Mouse (Mus musculus) cerebellum, adult 2 months (tissue): ENCODE data around the gene Rasgef1c. TPM values are rescaled to one million over a fixed set of nuclear protein-coding genes. Genes with fewer than 3 reads are reported as not detected.

ENCODE experiments used
- DNase-seq, 2 experiments: peaks; one replicate each; pipeline ENCODE4 v3.0.0; 2021
- H3K27ac ChIP-seq: fragments of 200-500 bp; 2 replicates; pipeline ENCODE4 v1.5.1; 2012; ENCODE audit warnings: low read length, control low read depth, inconsistent platforms; ENCODE audit not compliant: insufficient read depth
- H3K27me3 ChIP-seq: fragments of 200-500 bp; 2 replicates; pipeline ENCODE4 v1.6.1; 2012; ENCODE audit warnings: inconsistent platforms, mild to moderate bottlenecking, low read length, moderate library complexity; ENCODE audit not compliant: control insufficient read depth, insufficient read depth
- H3K4me1 ChIP-seq: fragments of 200-500 bp; 2 replicates; pipeline ENCODE4 v1.6.1; 2011; ENCODE audit warnings: low read length; ENCODE audit not compliant: control insufficient read depth, insufficient read depth
- H3K4me3 ChIP-seq: fragments of 200-500 bp; replicated peaks from 2 replicates; pipeline ENCODE3; 2011; ENCODE audit warnings: mild to moderate bottlenecking, low read depth, low read length, control low read depth; ENCODE audit not compliant: insufficient read depth
- CTCF ChIP-seq: fragments of 200-500 bp; IDR thresholded peaks from 2 replicates; pipeline ENCODE4 v1.5.1; 2011; ENCODE audit warnings: low read depth, mild to moderate bottlenecking, control low read depth, low read length, moderate library complexity, borderline replicate concordance; ENCODE audit not compliant: insufficient read depth
- POLR2A ChIP-seq: fragments of 200-500 bp; IDR thresholded peaks from 2 replicates; pipeline ENCODE4 v1.6.1; 2011; ENCODE audit warnings: low read length, control low read depth, borderline replicate concordance; ENCODE audit not compliant: insufficient read depth
- WGBS: fragments of 180-500 bp; shearing (Covaris S2); methylation state at CpG from one replicate; pipeline ENCODE4 v1.1.7; 2018; 5-methylcytosine and 5-hydroxymethylcytosine counted together
- polyA plus RNA-seq: library from polyadenylated mRNA; depleted of rRNA; stranded (reverse); fragments of >200 nt; gene quantifications from 2 replicates; pipeline ENCODE4 v1.2.3, GENCODE M21; 2012

Rasgef1c gene
- polyA plus RNA-seq, 1 experiment: 6.8 TPM

DNA sequence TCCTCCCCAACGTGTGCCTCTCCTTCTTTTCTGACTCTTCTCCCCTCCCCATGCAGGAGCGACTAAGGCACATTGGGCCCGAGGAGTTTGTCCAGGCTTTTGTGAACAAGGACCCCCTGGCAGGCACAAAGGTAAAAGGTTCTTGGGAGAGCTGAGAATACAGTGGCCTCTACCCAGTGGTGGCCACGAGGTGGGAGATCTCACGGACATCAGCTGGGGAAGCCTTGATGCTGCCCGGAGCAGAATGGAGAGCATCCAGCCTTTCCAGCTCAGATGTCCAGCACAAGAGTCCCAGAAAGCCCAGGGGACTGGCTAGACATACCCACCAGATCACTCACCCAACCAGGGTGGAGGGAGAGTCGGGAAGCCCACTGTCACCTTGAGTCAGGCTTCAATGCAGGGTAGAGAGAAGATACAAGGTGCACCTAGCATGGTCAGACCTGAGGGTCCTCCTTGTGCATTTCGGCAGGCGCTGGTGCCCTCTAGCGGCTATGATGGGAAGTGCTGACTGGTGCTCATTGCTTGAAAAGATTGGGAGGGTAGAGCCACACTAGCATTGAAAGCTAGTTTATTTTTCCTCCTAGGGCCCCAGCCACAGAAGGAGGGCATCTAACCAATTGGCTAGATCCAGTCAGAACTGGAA, 59.6 kb downstream of the Rasgef1c start:
- peak; percentile 48 to 70 for DNase-seq
- Histone ChIP-seq H3K27ac (no peak overlapping the region), H3K4me3 (no peak overlapping the region), H3K4me1 (no peaks in the 10 kb centered on the region), H3K27me3 (no peaks in the 10 kb centered on the region)
- 25% methylated on average over 10 of the region's 10 CpGs for WGBS
- TF ChIP-seq POLR2A: no peak
- peak; percentile 92 for TF ChIP-seq CTCF

DNA sequence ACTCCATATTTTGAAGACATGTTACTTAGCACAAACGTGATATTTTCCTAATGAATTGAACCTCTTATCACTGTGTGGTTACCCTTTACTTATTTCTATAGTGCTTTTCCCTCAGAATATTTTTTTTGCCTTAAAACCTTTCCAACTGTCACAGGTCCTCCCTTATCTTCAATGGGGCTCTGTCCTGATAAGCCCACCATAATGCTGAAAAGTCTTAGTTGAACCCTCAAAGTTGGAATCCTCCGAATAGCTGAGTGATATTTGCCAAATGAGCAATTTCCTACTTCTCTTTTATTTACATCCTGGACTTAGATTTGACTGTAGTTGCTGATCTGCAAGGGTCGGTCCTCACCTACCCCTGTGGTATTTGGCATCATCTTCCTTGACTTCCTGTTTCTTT, 63.7 kb downstream of the Rasgef1c start:
- no peaks in the 10 kb centered on the region for H3K4me1 ChIP-seq
- TF ChIP-seq POLR2A (no peak), CTCF (no peak)
- DNase-seq: no peak
- 87% methylated on average over 3 of the region's 3 CpGs for WGBS
- H3K4me3 ChIP-seq: no peak overlapping the region
- H3K27ac ChIP-seq: no peak overlapping the region
- no peaks in the 10 kb centered on the region for H3K27me3 ChIP-seq

DNA sequence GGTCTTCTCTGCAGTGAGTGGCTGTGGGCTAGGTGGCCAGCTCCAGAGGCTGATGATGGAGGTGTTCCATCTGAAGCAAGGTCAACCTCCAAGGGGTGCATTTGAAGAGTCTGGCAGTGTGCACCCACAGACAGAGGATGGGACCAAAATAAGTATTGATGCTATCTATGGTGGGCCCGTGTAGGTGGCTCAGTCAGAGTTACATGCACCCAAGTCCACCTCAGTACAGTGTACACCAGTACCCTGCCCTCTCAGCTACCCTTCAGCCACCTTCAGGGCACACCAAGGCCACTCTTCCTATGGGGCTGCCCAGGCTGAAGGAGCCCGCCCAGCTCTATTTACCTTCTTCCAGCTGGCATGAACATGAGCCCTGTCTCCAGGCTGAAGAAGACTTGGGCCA, 68.1 kb downstream of the Rasgef1c start:
- no peak for DNase-seq

DNA sequence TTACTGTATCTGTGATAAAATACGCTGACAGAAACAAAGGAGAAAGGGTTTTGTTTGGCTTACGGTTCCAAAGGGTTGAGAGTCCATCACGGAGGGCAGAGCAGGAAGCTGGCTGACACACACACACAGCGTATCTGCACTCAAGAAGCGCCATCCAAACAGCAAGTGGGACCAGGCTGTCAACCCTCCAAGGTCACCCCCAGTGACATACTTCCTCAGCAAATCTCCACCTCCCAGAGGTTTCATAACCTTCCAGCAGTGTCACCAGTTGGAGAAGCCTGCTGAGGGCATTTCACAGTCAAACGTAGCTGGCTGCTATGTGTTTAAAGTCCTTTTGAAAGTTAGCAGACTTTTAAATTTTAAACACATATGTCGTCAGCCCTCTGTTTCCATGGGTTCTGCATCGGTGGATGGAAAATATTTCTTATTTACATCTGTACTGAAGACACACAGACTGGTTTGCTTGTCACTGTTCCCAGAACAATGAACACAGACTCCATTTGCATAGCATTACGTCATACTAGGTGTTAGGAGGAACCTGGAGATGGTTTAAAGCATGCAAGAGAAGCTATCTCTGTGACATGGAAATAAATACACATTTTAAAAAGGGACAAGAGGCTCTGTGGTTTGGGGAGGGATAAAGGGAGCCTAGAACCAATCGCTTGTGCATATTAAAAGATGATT, 72.2 kb downstream of the Rasgef1c start:
- Histone ChIP-seq H3K27ac (no peak overlapping the region), H3K4me1 (no peaks in the 10 kb centered on the region), H3K4me3 (no peak overlapping the region), H3K27me3 (no peaks in the 10 kb centered on the region; the same call in 1 of the 2 replicates)
- TF ChIP-seq POLR2A (no peak), CTCF (no peak)
- no peak for DNase-seq
- WGBS: 84% methylated on average over 10 of the region's 10 CpGs

More for the DNA sequence above, 68.1 kb downstream of the Rasgef1c start:
- H3K4me1 ChIP-seq: no peaks in the 10 kb centered on the region
- no peak overlapping the region for H3K4me3 ChIP-seq
- WGBS: 76% methylated on average over 2 of the region's 2 CpGs
- H3K27me3 ChIP-seq: no peaks in the 10 kb centered on the region; the same call in 1 of the 2 replicates
- no peak overlapping the region for H3K27ac ChIP-seq
- TF ChIP-seq CTCF: no peak
- TF ChIP-seq POLR2A: no peak

DNA sequence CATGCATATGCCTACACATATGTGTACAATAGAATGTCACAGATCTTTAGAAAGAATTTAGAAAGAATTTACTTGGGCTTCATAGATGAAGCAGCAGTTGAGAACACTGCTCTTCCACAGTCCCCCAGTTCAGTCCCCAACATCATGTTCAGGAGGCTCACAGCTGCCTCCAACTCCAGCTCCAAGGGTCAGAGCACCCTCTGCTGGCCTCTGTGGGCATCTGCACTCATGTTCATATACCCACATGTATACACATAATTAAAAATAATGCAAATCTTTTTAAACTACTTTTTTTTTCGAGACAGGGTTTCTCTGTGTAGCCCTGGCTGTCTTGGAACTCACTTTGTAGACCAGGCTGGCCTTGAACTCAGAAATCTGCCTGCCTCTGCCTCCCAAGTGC, 73.0 kb downstream of the Rasgef1c start:
- no peak for DNase-seq
- TF ChIP-seq POLR2A (no peak), CTCF (no peak)
- Histone ChIP-seq H3K27me3 (no peaks in the 10 kb centered on the region; the same call in 1 of the 2 replicates), H3K4me1 (no peaks in the 10 kb centered on the region), H3K4me3 (no peak overlapping the region), H3K27ac (no peak overlapping the region)
- 44% methylated on average over 1 of the region's 1 CpGs for WGBS

DNA sequence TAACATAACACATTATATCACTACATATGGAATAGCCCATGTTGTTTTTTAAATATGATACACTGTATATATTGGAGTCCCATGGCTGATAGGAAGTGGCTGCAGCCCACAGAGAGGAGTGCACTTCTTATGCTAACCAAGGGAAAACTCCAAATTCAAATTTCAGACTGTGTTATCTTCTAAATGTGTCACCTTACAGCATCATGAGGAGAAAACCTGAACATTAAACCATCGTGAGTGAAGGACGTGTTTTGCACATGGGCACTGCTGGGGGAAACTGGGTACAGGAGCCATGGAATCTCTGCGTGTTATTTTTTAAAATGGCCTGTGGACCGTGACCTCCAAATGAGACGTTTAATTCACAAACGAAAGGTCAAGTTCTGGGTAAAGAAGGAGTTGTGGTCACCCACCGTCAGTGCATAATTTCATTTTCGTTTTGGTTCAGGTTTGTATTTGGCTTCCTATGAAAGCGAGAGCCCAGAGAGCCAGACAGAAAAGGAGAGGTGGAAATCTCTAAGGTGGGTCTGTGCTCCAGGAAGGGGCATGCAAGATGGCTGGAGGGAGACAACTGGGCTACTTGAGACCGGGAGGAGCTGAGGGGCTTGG, 76.4 kb downstream of the Rasgef1c start:
- no peak for TF ChIP-seq CTCF
- TF ChIP-seq POLR2A: no peak
- Histone ChIP-seq H3K4me3 (no peak overlapping the region), H3K27ac (no peak overlapping the region), H3K4me1 (no peaks in the 10 kb centered on the region), H3K27me3 (no peaks in the 10 kb centered on the region)
- WGBS: 80% methylated on average over 10 of the region's 10 CpGs
- no peak for DNase-seq

DNA sequence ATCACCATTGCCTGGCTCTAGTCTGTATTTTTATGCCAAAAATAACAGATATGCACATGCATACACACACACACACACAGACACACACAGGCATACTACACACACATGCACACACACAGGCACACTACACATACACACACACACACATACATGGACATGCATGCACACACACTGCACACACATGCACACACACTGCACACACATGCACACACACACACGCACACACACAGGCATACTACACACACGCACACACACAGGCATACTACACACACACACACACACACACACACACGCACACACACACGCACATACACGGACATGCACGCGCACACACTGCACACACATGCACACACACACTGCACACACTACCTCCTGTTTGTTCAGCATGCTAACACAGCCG, 77.3 kb downstream of the Rasgef1c start:
- no peaks in the 10 kb centered on the region for H3K27me3 ChIP-seq
- no peak for DNase-seq
- 96% methylated on average over 8 of the region's 8 CpGs for WGBS
- H3K4me1 ChIP-seq: no peaks in the 10 kb centered on the region
- H3K27ac ChIP-seq: no peak overlapping the region
- H3K4me3 ChIP-seq: no peak overlapping the region
- TF ChIP-seq POLR2A (no peak), CTCF (no peak)

DNA sequence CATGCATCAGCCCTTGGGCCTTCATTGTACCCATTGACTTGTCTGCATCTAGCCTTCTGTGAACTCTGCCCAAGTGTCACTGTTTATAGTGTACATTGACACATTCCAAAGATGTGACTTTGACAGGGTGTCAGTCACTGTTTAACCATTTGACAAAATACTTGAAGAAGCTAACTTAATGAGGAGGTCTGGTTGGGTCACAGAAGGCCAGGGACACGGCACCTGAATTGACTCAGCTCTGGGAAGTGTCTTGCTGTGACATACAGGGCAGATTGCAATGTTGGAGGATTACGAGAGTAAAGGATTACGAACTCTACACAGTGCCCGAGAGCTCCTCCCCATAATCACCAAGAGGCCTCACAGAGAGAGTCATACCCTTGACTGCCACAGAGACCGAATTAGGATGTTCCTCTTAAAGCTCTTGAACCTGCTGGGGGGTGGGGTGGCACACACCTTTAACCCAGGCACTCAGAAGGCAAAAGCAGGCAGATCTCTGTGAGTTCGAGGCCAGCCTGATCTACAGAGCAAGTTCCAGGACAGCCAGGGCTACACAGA, 79.1 kb downstream of the Rasgef1c start:
- no peak overlapping the region for H3K27ac ChIP-seq
- TF ChIP-seq CTCF (no peak), POLR2A (no peak)
- H3K4me3 ChIP-seq: no peak overlapping the region
- no peak for DNase-seq
- H3K27me3 ChIP-seq: no peaks in the 10 kb centered on the region
- no peaks in the 10 kb centered on the region for H3K4me1 ChIP-seq
- 89% methylated on average over 6 of the region's 6 CpGs for WGBS
